Mouse (Mus musculus): ENCODE results near the gene Cul5.

The Cul5 gene

GRCm38 (mm10) chr9:53601541-53601940 is 68.3 kb downstream of the Cul5 start:
- no peak overlapping the region for H3K4me3 ChIP-seq (replicated peaks; ENCODE audit: low read length)
- no peaks in the 10 kb centered on the region for H3K27me3 ChIP-seq (ENCODE audit: insufficient read depth, low read length)
- H3K9me3 ChIP-seq (ENCODE audit: low read length), result no peaks in the 10 kb centered on the region
- H3K4me1 ChIP-seq (replicated peaks; ENCODE audit: low read depth, low read length), result peaks cover 10% of the 10 kb centered on the region
- H3K36me3 ChIP-seq (ENCODE audit: insufficient read depth, low read length), result no peaks in the 10 kb centered on the region
- TF ChIP-seq CTCF (conservative IDR thresholded peaks at IDR 0.05; ENCODE audit: low read length) (no peak), POU5F1 (IDR thresholded peaks at IDR 0.05; ENCODE audit: borderline replicate concordance, low read length) (no peak), NANOG (IDR thresholded peaks at IDR 0.05; ENCODE audit: borderline replicate concordance, low read length) (no peak)

DNA sequence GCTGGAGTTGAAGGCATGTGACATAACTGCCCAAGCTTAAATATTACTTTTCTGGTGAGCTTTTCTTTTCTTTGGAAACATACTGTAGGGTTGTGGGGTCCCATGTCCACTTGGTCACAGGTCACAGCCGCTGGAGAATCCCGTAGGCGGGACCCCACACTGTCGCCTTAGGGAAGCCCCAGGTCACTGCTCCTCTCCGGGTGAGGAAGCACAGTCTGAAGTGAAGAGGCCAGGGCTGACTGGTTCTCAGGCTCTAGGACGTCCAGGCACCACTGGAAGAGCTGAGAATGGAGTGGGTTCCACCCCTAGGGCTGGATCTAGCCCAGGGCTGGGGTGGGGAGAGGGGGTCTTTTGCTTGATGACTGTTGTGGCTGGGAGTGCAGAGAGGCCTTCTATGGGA is 71.2 kb downstream of the Cul5 start:
- TF ChIP-seq POU5F1 (IDR thresholded peaks at IDR 0.05; ENCODE audit: borderline replicate concordance, low read length) (no peak), NANOG (IDR thresholded peaks at IDR 0.05; ENCODE audit: borderline replicate concordance, low read length) (no peak), CTCF (conservative IDR thresholded peaks at IDR 0.05; ENCODE audit: low read length) (no peak)
- H3K27me3 ChIP-seq (ENCODE audit: insufficient read depth, low read length), result no peaks in the 10 kb centered on the region
- H3K4me1 ChIP-seq (replicated peaks; ENCODE audit: low read depth, low read length), result peaks cover 10% of the 10 kb centered on the region
- H3K36me3 ChIP-seq (ENCODE audit: insufficient read depth, low read length), result no peaks in the 10 kb centered on the region
- no peak overlapping the region for H3K4me3 ChIP-seq (replicated peaks; ENCODE audit: low read length)
- H3K9me3 ChIP-seq (ENCODE audit: low read length), result no peaks in the 10 kb centered on the region

DNA sequence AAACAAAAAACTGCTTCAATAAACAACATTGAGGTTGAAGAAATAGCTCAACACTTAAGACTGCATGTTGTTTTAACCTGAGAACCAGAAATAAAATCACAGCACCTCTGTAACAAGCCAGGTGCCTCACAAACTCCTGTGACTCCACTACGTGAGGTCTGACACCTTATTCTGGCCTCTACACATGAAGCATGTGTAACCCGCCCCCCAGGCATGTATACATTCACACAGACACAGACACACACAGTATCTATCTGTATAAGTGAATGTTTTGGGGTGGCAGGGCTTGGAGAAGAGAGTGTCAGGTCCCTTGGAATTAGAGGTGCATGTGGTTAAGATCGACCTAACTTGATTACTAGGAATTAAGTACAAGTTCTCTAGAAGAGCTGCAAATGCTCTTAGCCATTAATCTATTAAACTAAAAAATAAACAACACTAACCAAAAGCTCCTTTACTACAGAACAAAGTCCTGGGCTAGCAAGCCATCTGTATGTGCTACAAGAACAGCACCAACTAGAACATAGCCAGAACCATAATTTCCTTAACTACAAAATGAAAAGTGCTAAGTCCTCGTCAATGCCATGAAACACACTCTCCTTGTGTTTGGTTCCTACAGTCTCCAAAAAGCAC is 72.7 kb downstream of the Cul5 start:
- Histone ChIP-seq H3K4me3 (replicated peaks; ENCODE audit: low read length) (no peak overlapping the region), H3K27me3 (ENCODE audit: insufficient read depth, low read length) (no peaks in the 10 kb centered on the region), H3K36me3 (ENCODE audit: insufficient read depth, low read length) (no peaks in the 10 kb centered on the region), H3K9me3 (ENCODE audit: low read length) (no peaks in the 10 kb centered on the region), H3K4me1 (replicated peaks; ENCODE audit: low read depth, low read length) (peaks cover 10% of the 10 kb centered on the region)
- no peak for TF ChIP-seq POU5F1 (IDR thresholded peaks at IDR 0.05; ENCODE audit: borderline replicate concordance, low read length)
- no peak for TF ChIP-seq CTCF (conservative IDR thresholded peaks at IDR 0.05; ENCODE audit: low read length)
- no peak for TF ChIP-seq NANOG (IDR thresholded peaks at IDR 0.05; ENCODE audit: borderline replicate concordance, low read length)

GRCm38 (mm10) chr9:53594764-53595163 is 75.0 kb downstream of the Cul5 start:
- no peaks in the 10 kb centered on the region for H3K9me3 ChIP-seq (ENCODE audit: low read length)
- H3K36me3 ChIP-seq (ENCODE audit: insufficient read depth, low read length), result no peaks in the 10 kb centered on the region
- no peaks in the 10 kb centered on the region for H3K27me3 ChIP-seq (ENCODE audit: insufficient read depth, low read length)
- H3K4me1 ChIP-seq (replicated peaks; ENCODE audit: low read depth, low read length), result peaks cover 10% of the 10 kb centered on the region
- no peak overlapping the region for H3K4me3 ChIP-seq (replicated peaks; ENCODE audit: low read length)
- peak; percentile 93 for TF ChIP-seq CTCF (conservative IDR thresholded peaks at IDR 0.05; ENCODE audit: low read length)
- TF ChIP-seq NANOG (IDR thresholded peaks at IDR 0.05; ENCODE audit: borderline replicate concordance, low read length), result no peak

DNA sequence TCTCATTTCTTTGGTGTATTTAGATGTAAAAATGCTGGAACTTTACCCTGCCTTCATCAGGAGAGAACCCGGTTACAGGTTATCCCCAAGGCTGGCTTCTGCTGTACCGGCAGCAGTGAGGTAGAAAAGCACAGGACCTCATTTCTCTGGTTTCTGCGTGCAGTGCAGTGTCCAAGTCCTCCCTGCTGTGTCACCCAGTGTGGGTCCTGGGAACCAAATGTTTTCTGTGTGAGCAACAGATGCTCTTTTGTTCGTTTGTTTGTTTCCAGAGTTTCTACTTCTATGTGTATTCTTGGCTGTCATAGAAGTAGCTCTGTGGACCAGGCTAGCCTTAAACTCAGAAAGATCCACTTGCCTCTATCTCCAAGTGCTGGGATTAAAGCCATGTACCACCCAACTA is 87.9 kb downstream of the Cul5 start:
- TF ChIP-seq NANOG (IDR thresholded peaks at IDR 0.05; ENCODE audit: borderline replicate concordance, low read length) (no peak), CTCF (conservative IDR thresholded peaks at IDR 0.05; ENCODE audit: low read length) (no peak), POU5F1 (IDR thresholded peaks at IDR 0.05; ENCODE audit: borderline replicate concordance, low read length) (no peak)
- Histone ChIP-seq H3K9me3 (ENCODE audit: low read length) (no peaks in the 10 kb centered on the region), H3K36me3 (ENCODE audit: insufficient read depth, low read length) (peaks cover 61% of the 10 kb centered on the region), H3K4me3 (replicated peaks; ENCODE audit: low read length) (no peak overlapping the region), H3K4me1 (replicated peaks; ENCODE audit: low read depth, low read length) (no peaks in the 10 kb centered on the region), H3K27me3 (ENCODE audit: insufficient read depth, low read length) (no peaks in the 10 kb centered on the region)

DNA sequence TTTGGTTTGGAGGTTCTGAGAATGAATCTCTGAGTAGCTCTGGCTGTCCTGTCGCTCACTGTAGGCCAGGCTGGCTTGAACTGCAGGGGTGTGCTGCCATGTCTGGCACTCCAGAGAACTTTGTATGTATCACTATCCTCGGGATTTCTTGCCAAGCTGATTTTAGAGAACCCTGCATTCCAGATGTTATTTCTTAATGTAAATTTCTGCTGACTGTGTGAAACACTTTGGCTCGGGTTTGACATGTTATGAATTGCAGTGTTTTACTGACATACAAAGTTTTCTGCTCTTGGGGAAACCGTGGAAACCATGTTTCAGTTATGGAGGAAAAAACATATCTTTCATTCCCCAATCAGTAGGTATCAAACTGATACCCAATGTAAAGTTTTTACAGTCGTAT is 94.1 kb downstream of the Cul5 start:
- H3K4me1 ChIP-seq (replicated peaks; ENCODE audit: low read depth, low read length), result peaks cover 5% of the 10 kb centered on the region
- H3K4me3 ChIP-seq (replicated peaks; ENCODE audit: low read length), result no peak overlapping the region
- peaks cover 82% of the 10 kb centered on the region for H3K36me3 ChIP-seq (ENCODE audit: insufficient read depth, low read length)
- TF ChIP-seq POU5F1 (IDR thresholded peaks at IDR 0.05; ENCODE audit: borderline replicate concordance, low read length) (no peak), NANOG (IDR thresholded peaks at IDR 0.05; ENCODE audit: borderline replicate concordance, low read length) (no peak), CTCF (conservative IDR thresholded peaks at IDR 0.05; ENCODE audit: low read length) (no peak)
- H3K27me3 ChIP-seq (ENCODE audit: insufficient read depth, low read length), result no peaks in the 10 kb centered on the region
- H3K9me3 ChIP-seq (ENCODE audit: low read length), result no peaks in the 10 kb centered on the region

GRCm38 (mm10) chr9:53572516-53573307 is 97.1 kb downstream of the Cul5 start:
- no peaks in the 10 kb centered on the region for H3K27me3 ChIP-seq (ENCODE audit: insufficient read depth, low read length)
- no peak overlapping the region for H3K4me3 ChIP-seq (replicated peaks; ENCODE audit: low read length)
- H3K4me1 ChIP-seq (replicated peaks; ENCODE audit: low read depth, low read length), result peaks cover 22% of the 10 kb centered on the region
- TF ChIP-seq CTCF (conservative IDR thresholded peaks at IDR 0.05; ENCODE audit: low read length) (no peak), POU5F1 (IDR thresholded peaks at IDR 0.05; ENCODE audit: borderline replicate concordance, low read length) (no peak), NANOG (IDR thresholded peaks at IDR 0.05; ENCODE audit: borderline replicate concordance, low read length) (no peak)
- H3K9me3 ChIP-seq (ENCODE audit: low read length), result no peaks in the 10 kb centered on the region
- H3K36me3 ChIP-seq (ENCODE audit: insufficient read depth, low read length), result peaks cover 84% of the 10 kb centered on the region

DNA sequence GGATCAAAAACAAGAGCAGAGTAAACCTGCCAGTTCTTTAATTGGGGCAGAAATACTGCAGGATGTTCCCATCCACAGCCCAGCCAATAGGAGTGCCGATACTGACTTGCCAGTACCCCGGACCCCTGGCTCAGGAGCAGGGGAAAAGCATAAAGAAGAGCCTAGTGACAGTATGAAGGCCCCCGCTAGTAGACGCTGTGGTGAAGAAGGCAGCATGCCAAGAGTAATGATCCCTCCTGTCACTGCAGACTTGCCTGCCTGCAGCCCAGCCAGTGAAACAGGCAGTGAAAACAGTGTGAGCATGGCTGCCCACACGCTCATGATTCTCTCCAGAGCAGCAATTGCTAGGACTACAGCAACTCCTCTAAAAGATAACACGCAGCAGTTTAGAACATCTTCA is 99.2 kb downstream of the Cul5 start:
- H3K4me1 ChIP-seq (replicated peaks; ENCODE audit: low read depth, low read length), result peaks cover 22% of the 10 kb centered on the region
- H3K9me3 ChIP-seq (ENCODE audit: low read length), result no peaks in the 10 kb centered on the region
- H3K36me3 ChIP-seq (ENCODE audit: insufficient read depth, low read length), result peaks cover 86% of the 10 kb centered on the region
- no peak overlapping the region for H3K4me3 ChIP-seq (replicated peaks; ENCODE audit: low read length)
- TF ChIP-seq NANOG (IDR thresholded peaks at IDR 0.05; ENCODE audit: borderline replicate concordance, low read length) (no peak), CTCF (conservative IDR thresholded peaks at IDR 0.05; ENCODE audit: low read length) (peak; percentile 51)
- H3K27me3 ChIP-seq (ENCODE audit: insufficient read depth, low read length), result no peaks in the 10 kb centered on the region

All from E14TG2a.4 (cell line).